Mouse (Mus musculus): ENCODE results near the gene Polr2h.
A peak's percentile ranks its signal among the peaks of the same experiment; 100 is the strongest.
"Not testable (repeated sequence)": the region's sequence is repeated elsewhere in the genome, so short reads cannot be mapped to it uniquely, and the experiment has no call there.

The Polr2h gene

GRCm38 (mm10) chr16:20717181-20717977 is at the start of gene Polr2h, which contains the start of gene Clcn2:
Gene Polr2h, plus strand, starts transcription at chr16:20717665.
Gene Clcn2, minus strand, starts transcription at chr16:20717746.
- peak; percentile 88 for DNase-seq (ENCODE audit: low spot score)

- not testable (repeated sequence) for DNase-seq (ENCODE audit: low spot score)
Observed at GRCm38 (mm10) chr16:20668013-20668412, 49.5 kb upstream of the Polr2h start, which contains the start of gene Eif4g1. Gene Eif4g1, plus strand, starts transcription at chr16:20668313.

GRCm38 (mm10) chr16:20670291-20670690 is 47.2 kb upstream of the Polr2h start:
- DNase-seq (ENCODE audit: low spot score): no peak

GRCm38 (mm10) chr16:20671886-20672285 is 45.6 kb upstream of the Polr2h start:
- DNase-seq (ENCODE audit: low spot score): no peak

GRCm38 (mm10) chr16:20672500-20672902 is 45.0 kb upstream of the Polr2h start:
- peak; percentile 75 for DNase-seq (ENCODE audit: low spot score)

GRCm38 (mm10) chr16:20672965-20673705 is 44.3 kb upstream of the Polr2h start:
- DNase-seq (ENCODE audit: low spot score): no peak

GRCm38 (mm10) chr16:20673706-20674303 is 43.7 kb upstream of the Polr2h start:
- no peak for DNase-seq (ENCODE audit: low spot score)

GRCm38 (mm10) chr16:20675213-20675612 is 42.3 kb upstream of the Polr2h start:
- DNase-seq (ENCODE audit: low spot score): no peak

GRCm38 (mm10) chr16:20676702-20677101 is 40.8 kb upstream of the Polr2h start:
- DNase-seq (ENCODE audit: low spot score): no peak

GRCm38 (mm10) chr16:20677380-20677779 is 40.1 kb upstream of the Polr2h start:
- DNase-seq (ENCODE audit: low spot score): no peak

- no peak for DNase-seq (ENCODE audit: low spot score)
Observed at GRCm38 (mm10) chr16:20677974-20678675, 39.3 kb upstream of the Polr2h start.

GRCm38 (mm10) chr16:20690774-20691173 is 26.7 kb upstream of the Polr2h start:
- no peak for DNase-seq (ENCODE audit: low spot score)

- DNase-seq (ENCODE audit: low spot score): no peak
Observed at GRCm38 (mm10) chr16:20691617-20692016, 25.8 kb upstream of the Polr2h start.

GRCm38 (mm10) chr16:20692241-20692965 is 25.1 kb upstream of the Polr2h start:
- DNase-seq (ENCODE audit: low spot score): no peak

GRCm38 (mm10) chr16:20693111-20693701 is 24.3 kb upstream of the Polr2h start, which contains the start of gene Fam131a:
Gene Fam131a, plus strand, starts transcription at chr16:20693241.
- peak; percentile 88 for DNase-seq (ENCODE audit: low spot score)

GRCm38 (mm10) chr16:20694781-20695180 is 22.7 kb upstream of the Polr2h start:
- DNase-seq (ENCODE audit: low spot score): no peak

- DNase-seq (ENCODE audit: low spot score): peak; percentile 83
Observed at GRCm38 (mm10) chr16:20695622-20696323, 21.7 kb upstream of the Polr2h start.

GRCm38 (mm10) chr16:20699266-20699665 is 18.2 kb upstream of the Polr2h start:
- DNase-seq (ENCODE audit: low spot score): no peak

GRCm38 (mm10) chr16:20700036-20700435 is 17.4 kb upstream of the Polr2h start:
- no peak for DNase-seq (ENCODE audit: low spot score)

- DNase-seq (ENCODE audit: low spot score): no peak
Observed at GRCm38 (mm10) chr16:20701316-20701715, 16.1 kb upstream of the Polr2h start.

Measured in layer of hippocampus, adult 9-10 months (tissue).